Mouse (Mus musculus) hindbrain, embryonic 11.5 days (tissue): ENCODE measurements around the gene Atf6. TPM values are rescaled to one million over a fixed set of nuclear protein-coding genes. Genes with fewer than 3 reads are reported as not detected.

ENCODE experiments used
- ATAC-seq: fragments of 200-750 bp; cut with Nextera tagmentation; 2 replicates; pipeline ENCODE4 v1.8.0; 2017; ENCODE audit warnings: mild to moderate bottlenecking, moderate TSS enrichment, moderate library complexity; ENCODE audit not compliant: low FRiP score
- DNase-seq: peaks from one replicate; pipeline ENCODE4 v3.0.0-alpha.2; 2015; ENCODE audit warnings: low spot score
- H3K27ac ChIP-seq: fragments of 300-500 bp; sonication (generic); 2 replicates; pipeline ENCODE4 v1.5.1; 2014; ENCODE audit warnings: mild to moderate bottlenecking, low read depth, low read length
- H3K27me3 ChIP-seq: fragments of 300-500 bp; sonication (generic); 2 replicates; pipeline ENCODE4 v1.6.1; 2014; ENCODE audit warnings: mild to moderate bottlenecking, low read length, moderate library complexity, mixed read lengths; ENCODE audit not compliant: control insufficient read depth, insufficient read depth
- H3K36me3 ChIP-seq: fragments of 300-500 bp; sonication (generic); 2 replicates; pipeline ENCODE4 v1.6.1; 2014; ENCODE audit warnings: mild to moderate bottlenecking, low read length, moderate library complexity, mixed read lengths; ENCODE audit not compliant: control insufficient read depth, insufficient read depth
- H3K4me1 ChIP-seq: fragments of 300-500 bp; sonication (generic); replicated peaks from 2 replicates; pipeline ENCODE4 v1.6.1; 2014; ENCODE audit warnings: low read length, mixed read lengths; ENCODE audit not compliant: control insufficient read depth, insufficient read depth
- H3K4me2 ChIP-seq: fragments of 300-500 bp; sonication (generic); replicated peaks from 2 replicates; pipeline ENCODE4 v1.6.1; 2014; ENCODE audit warnings: mild to moderate bottlenecking, low read depth, low read length
- H3K4me3 ChIP-seq: fragments of 300-500 bp; sonication (generic); 2 replicates; pipeline ENCODE4 v1.5.1; 2014; ENCODE audit warnings: low read depth, low read length
- H3K9ac ChIP-seq: fragments of 300-500 bp; sonication (generic); 2 replicates; pipeline ENCODE4 v1.6.1; 2014; ENCODE audit warnings: low read depth, low read length
- H3K9me3 ChIP-seq: fragments of 300-500 bp; sonication (generic); 2 replicates; pipeline ENCODE4 v1.6.1; 2016; ENCODE audit warnings: low read length; ENCODE audit not compliant: control insufficient read depth
- WGBS: fragments of 180-500 bp; shearing (Covaris S2); extraction: QIAGEN DNeasy Blood & Tissue Kit; methylation state at CpG from one replicate; pipeline ENCODE4 v1.1.7; 2014; 5-methylcytosine and 5-hydroxymethylcytosine counted together
- polyA plus RNA-seq: library from polyadenylated mRNA; unstranded; fragments of >200 nt; fragmentation: Nextera tagmentation; extraction: Ambion mirVana; gene quantifications from 2 replicates; pipeline ENCODE4 v1.2.1, GENCODE M21; 2014

Gene Atf6
- polyA plus RNA-seq, 1 experiment from 2014 or later, result 10.2 TPM

DNA sequence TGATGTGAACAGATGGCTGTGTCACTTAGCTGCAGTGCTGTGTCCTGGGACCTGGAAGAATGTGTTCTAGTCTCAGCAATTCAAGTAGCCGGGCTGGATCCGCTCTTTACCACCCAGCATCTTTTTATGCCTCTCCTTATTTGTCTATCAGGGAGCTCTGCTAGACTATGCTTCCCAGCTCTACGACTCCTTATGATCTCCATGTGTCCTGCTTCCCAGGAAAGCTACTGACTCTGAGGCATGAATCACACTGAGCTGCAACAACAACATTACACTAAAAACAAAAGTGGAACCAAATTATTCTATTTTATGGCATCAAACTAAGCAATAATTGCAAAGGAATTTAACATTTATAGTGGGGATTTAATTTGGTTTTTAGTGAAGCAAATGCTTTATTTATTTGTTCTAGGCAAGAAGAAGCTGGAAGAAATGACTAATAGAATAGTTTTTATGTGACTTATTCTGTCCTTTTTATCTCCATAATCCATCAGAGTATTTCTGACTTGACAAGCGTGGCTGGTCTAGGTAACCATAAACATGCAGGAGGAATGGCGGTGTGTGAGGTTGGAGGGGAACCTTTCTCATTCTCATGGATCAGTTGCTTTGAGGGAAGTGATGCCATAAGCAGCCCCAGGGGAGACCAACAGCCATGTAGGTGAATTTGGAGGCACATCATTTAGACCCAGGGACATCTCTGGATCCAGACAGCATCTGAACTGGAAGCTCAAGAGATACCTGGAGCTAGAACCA, 125.9 kb downstream of the Atf6 start:
- no peak overlapping the region for H3K4me2 ChIP-seq
- WGBS, result 82% methylated on average over 5 of the region's 5 CpGs

GRCm38 (mm10) chr1:170734866-170735265, 132.7 kb downstream of the Atf6 start:
- 84% methylated on average over 3 of the region's 3 CpGs for WGBS

More for the DNA sequence above, 125.9 kb downstream of the Atf6 start:
- no peaks in the 10 kb centered on the region for H3K4me1 ChIP-seq
- H3K9ac ChIP-seq, result no peak overlapping the region
- no peak overlapping the region for H3K4me3 ChIP-seq
- H3K27me3 ChIP-seq, result no peaks in the 10 kb centered on the region
- no peak for DNase-seq
- no peak for ATAC-seq
- no peak overlapping the region for H3K27ac ChIP-seq
- no peaks in the 10 kb centered on the region for H3K9me3 ChIP-seq
- no peaks in the 10 kb centered on the region for H3K36me3 ChIP-seq

GRCm38 (mm10) chr1:170732596-170732890, 135.0 kb downstream of the Atf6 start:
- Histone ChIP-seq H3K27ac (no peak overlapping the region), H3K4me3 (no peak overlapping the region), H3K4me2 (no peak overlapping the region), H3K27me3 (no peaks in the 10 kb centered on the region), H3K4me1 (no peaks in the 10 kb centered on the region), H3K36me3 (no peaks in the 10 kb centered on the region), H3K9ac (no peak overlapping the region), H3K9me3 (no peaks in the 10 kb centered on the region)
- DNase-seq (no peak), ATAC-seq (no peak)
- WGBS, result 90% methylated on average over 2 of the region's 2 CpGs

More at GRCm38 (mm10) chr1:170734866-170735265, 132.7 kb downstream of the Atf6 start:
- no peak overlapping the region for H3K27ac ChIP-seq
- no peaks in the 10 kb centered on the region for H3K4me1 ChIP-seq
- no peak overlapping the region for H3K4me2 ChIP-seq
- H3K9me3 ChIP-seq, result no peaks in the 10 kb centered on the region
- no peaks in the 10 kb centered on the region for H3K36me3 ChIP-seq
- H3K27me3 ChIP-seq, result no peaks in the 10 kb centered on the region
- no peak overlapping the region for H3K4me3 ChIP-seq
- ATAC-seq, result no peak
- DNase-seq, result no peak
- H3K9ac ChIP-seq, result no peak overlapping the region

GRCm38 (mm10) chr1:170731865-170732595, 135.5 kb downstream of the Atf6 start:
- no peak overlapping the region for H3K4me2 ChIP-seq
- H3K27me3 ChIP-seq, result no peaks in the 10 kb centered on the region
- H3K36me3 ChIP-seq, result no peaks in the 10 kb centered on the region
- WGBS, result 88% methylated on average over 11 of the region's 11 CpGs
- ATAC-seq (no peak), DNase-seq (no peak)
- H3K27ac ChIP-seq, result no peak overlapping the region
- no peaks in the 10 kb centered on the region for H3K4me1 ChIP-seq
- no peak overlapping the region for H3K4me3 ChIP-seq
- H3K9me3 ChIP-seq, result no peaks in the 10 kb centered on the region
- H3K9ac ChIP-seq, result no peak overlapping the region

GRCm38 (mm10) chr1:170729267-170729962, 138.2 kb downstream of the Atf6 start:
- DNase-seq (no peak), ATAC-seq (no peak)
- 87% methylated on average over 8 of the region's 8 CpGs for WGBS

GRCm38 (mm10) chr1:170728524-170728923, 139.0 kb downstream of the Atf6 start:
- ATAC-seq, result no peak
- Histone ChIP-seq H3K9me3 (no peaks in the 10 kb centered on the region), H3K27me3 (no peaks in the 10 kb centered on the region), H3K4me2 (no peak overlapping the region), H3K36me3 (no peaks in the 10 kb centered on the region), H3K4me3 (no peak overlapping the region), H3K9ac (no peak overlapping the region), H3K4me1 (no peaks in the 10 kb centered on the region), H3K27ac (no peak overlapping the region)
- DNase-seq, result no peak
- WGBS, result 82% methylated on average over 6 of the region's 6 CpGs

More at GRCm38 (mm10) chr1:170729267-170729962, 138.2 kb downstream of the Atf6 start:
- no peak overlapping the region for H3K4me3 ChIP-seq
- no peak overlapping the region for H3K27ac ChIP-seq
- H3K36me3 ChIP-seq, result no peaks in the 10 kb centered on the region
- no peaks in the 10 kb centered on the region for H3K27me3 ChIP-seq
- H3K9ac ChIP-seq, result no peak overlapping the region
- no peaks in the 10 kb centered on the region for H3K9me3 ChIP-seq
- no peaks in the 10 kb centered on the region for H3K4me1 ChIP-seq
- no peak overlapping the region for H3K4me2 ChIP-seq

- no peak overlapping the region for H3K27ac ChIP-seq
- no peak overlapping the region for H3K9ac ChIP-seq
- H3K27me3 ChIP-seq, result no peaks in the 10 kb centered on the region
- DNase-seq (no peak), ATAC-seq (no peak)
- no peak overlapping the region for H3K4me2 ChIP-seq
- H3K4me3 ChIP-seq, result no peak overlapping the region
- no peaks in the 10 kb centered on the region for H3K36me3 ChIP-seq
- H3K4me1 ChIP-seq, result no peaks in the 10 kb centered on the region
- no peaks in the 10 kb centered on the region for H3K9me3 ChIP-seq
- WGBS, result 89% methylated on average over 5 of the region's 5 CpGs
These were observed 146.0 kb downstream of the Atf6 start for GRCm38 (mm10) chr1:170721560-170721959.

- Histone ChIP-seq H3K4me2 (no peak overlapping the region), H3K9ac (no peak overlapping the region), H3K4me3 (no peak overlapping the region), H3K36me3 (no peaks in the 10 kb centered on the region), H3K27ac (no peak overlapping the region), H3K9me3 (no peaks in the 10 kb centered on the region), H3K27me3 (no peaks in the 10 kb centered on the region), H3K4me1 (no peaks in the 10 kb centered on the region)
- DNase-seq (no peak), ATAC-seq (no peak)
- 68% methylated on average over 8 of the region's 8 CpGs for WGBS
These were observed 149.3 kb downstream of the Atf6 start for GRCm38 (mm10) chr1:170718133-170718810.
